ENCODE assay signal across 8 mouse cellular contexts in the genomic region with DNA sequence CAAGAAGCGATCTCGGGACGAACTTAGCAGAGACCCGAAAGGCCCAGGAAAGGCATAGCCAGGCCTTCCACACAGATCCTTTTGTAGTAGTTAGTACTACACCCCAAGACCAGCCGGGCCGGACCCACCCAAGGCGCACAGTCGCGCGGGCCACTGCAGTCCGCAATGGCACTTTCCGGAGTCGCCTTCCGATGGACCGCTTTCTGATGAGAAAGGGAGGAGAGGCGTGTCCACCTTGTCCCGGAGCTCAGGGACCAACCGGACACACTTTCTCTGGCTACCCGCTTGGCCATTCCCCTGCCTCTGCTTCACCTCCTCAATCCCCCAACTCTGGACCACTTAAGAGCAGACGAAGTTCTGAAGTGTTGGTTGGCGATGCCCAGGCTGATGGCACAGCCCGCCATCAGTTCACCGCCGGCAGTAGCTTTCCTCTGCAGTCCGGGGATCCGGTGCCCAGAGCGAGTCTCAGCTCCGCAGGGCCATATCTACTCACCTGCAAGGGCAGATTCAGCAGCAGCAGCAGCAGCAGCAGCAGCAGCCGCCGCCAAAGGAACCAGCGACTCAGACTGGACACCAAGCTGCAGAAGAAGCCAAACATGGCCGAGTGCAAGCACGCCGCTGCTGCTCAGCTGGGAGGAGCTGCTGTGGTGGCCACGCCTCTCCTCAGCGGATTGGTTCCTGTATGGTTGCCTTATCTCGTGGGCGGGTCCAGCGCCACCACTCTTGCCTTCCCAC. TPM values are rescaled to one million over a fixed set of nuclear protein-coding genes. Genes with fewer than 3 reads are reported as not detected.
A peak's percentile ranks its signal among the peaks of the same experiment; 100 is the strongest.
DNase-seq lines count a peak whose midpoint lies in the region; ATAC-seq and TF ChIP-seq lines count a peak whose summit lies in the region.

A gene (minus strand): TSS at position 628 of the 735 bp plus-strand sequence.

- peak within 1 kb of the TSS; percentile 97 for H3K4me2 ChIP-seq in heart, embryonic 13.5 days
- peak within 1 kb of the TSS; percentile 71 for H3K4me2 ChIP-seq in kidney, postnatal 0 days (ENCODE audit: low read length)
- H3K4me2 ChIP-seq in liver, embryonic 11.5 days = peak within 1 kb of the TSS; percentile 93
- peak within 1 kb of the TSS; percentile 73 for H3K4me2 ChIP-seq in myocyte (ENCODE audit: low read depth)

- no peak within 1 kb of the TSS for H3K27ac ChIP-seq in heart, embryonic 13.5 days (replicated peaks)
- no peak within 1 kb of the TSS; the same call in 1 of the 2 replicates for H3K27ac ChIP-seq in kidney, postnatal 0 days
- H3K27ac ChIP-seq in liver, embryonic 11.5 days (ENCODE audit: low read depth, low read length) = no peak within 1 kb of the TSS

- H3K36me3 ChIP-seq in heart, embryonic 13.5 days = no peaks in the 10 kb centered on the region
- H3K36me3 ChIP-seq in kidney, postnatal 0 days (ENCODE audit: insufficient read depth, low read length) = no peaks in the 10 kb centered on the region
- no peaks in the 10 kb centered on the region for H3K36me3 ChIP-seq in liver, embryonic 11.5 days (ENCODE audit: control insufficient read depth, insufficient read depth, low read length)
- no peaks in the 10 kb centered on the region for H3K36me3 ChIP-seq in myocyte (ENCODE audit: control insufficient read depth, insufficient read depth)

- no peak; the same call in 1 of the 2 replicates for TF ChIP-seq CTCF in kidney, postnatal 0 days (IDR thresholded peaks at IDR 0.05; ENCODE audit: low read depth)

- 5% methylated on average over 39 of the region's 39 CpGs for WGBS in heart, embryonic 13.5 days
- 3% methylated on average over 39 of the region's 39 CpGs for WGBS in kidney, postnatal 0 days
- 6% methylated on average over 39 of the region's 39 CpGs for WGBS in liver, embryonic 11.5 days

- peak; percentile 100 for ATAC-seq in CD4-positive, CD25-positive, alpha-beta regulatory T cell, adult 4 months
- no peak for ATAC-seq in heart, embryonic 13.5 days (ENCODE audit: extremely low read depth, insufficient number of reproducible peaks, low FRiP score, low TSS enrichment)
- ATAC-seq in kidney, postnatal 0 days (replicated peaks; ENCODE audit: low FRiP score, low read depth) = peak; percentile 96
- peak; percentile 88 for ATAC-seq in liver, embryonic 11.5 days (replicated peaks; ENCODE audit: low FRiP score)

- H3K9me3 ChIP-seq in heart, embryonic 13.5 days = peaks cover 8% of the 10 kb centered on the region
- 0 out of 2 replicates have a peak, but pooled peaks cover 3% of the 10 kb centered on the region for H3K9me3 ChIP-seq in kidney, postnatal 0 days (replicated peaks; ENCODE audit: low read length)
- no peaks in the 10 kb centered on the region for H3K9me3 ChIP-seq in liver, embryonic 11.5 days (ENCODE audit: control insufficient read depth, low read length)

- H3K9ac ChIP-seq in heart, embryonic 13.5 days = peak within 1 kb of the TSS; percentile 80
- H3K9ac ChIP-seq in kidney, postnatal 0 days (ENCODE audit: low read depth, low read length) = peak within 1 kb of the TSS; percentile 57
- peak within 1 kb of the TSS; percentile 53 for H3K9ac ChIP-seq in liver, embryonic 11.5 days (ENCODE audit: low read depth, low read length)

- TF ChIP-seq POLR2A in myocyte (IDR thresholded peaks at IDR 0.05; ENCODE audit: insufficient read length, low read depth) = peak; percentile 94

- peak; percentile 22 for DNase-seq in c-Kit-negative CD71-positive TER-119-positive erythroid progenitor cells, embryonic 14.5 days (ENCODE audit: low read depth, low spot score)
- DNase-seq in fat pad, adult 2 months (ENCODE audit: extremely low read depth, low read depth, low spot score) = peak; percentile 5
- peak; percentile 94 for DNase-seq in kidney, postnatal 0 days (ENCODE audit: low spot score)
- DNase-seq in liver, embryonic 11.5 days (ENCODE audit: low spot score) = peak; percentile 77
- peak; percentile 72 to 85 for DNase-seq in spleen, postnatal 4 days (ENCODE audit: low spot score in 2 of 2)

- H3K27me3 ChIP-seq in heart, embryonic 13.5 days (replicated peaks) = no peaks in the 10 kb centered on the region
- no peaks in the 10 kb centered on the region for H3K27me3 ChIP-seq in kidney, postnatal 0 days (ENCODE audit: insufficient read depth, low read length)
- H3K27me3 ChIP-seq in liver, embryonic 11.5 days (replicated peaks; ENCODE audit: control insufficient read depth, insufficient read depth, low read length) = no peaks in the 10 kb centered on the region; the same call in 1 of the 2 replicates
- no peaks in the 10 kb centered on the region for H3K27me3 ChIP-seq in myocyte (ENCODE audit: control insufficient read depth, insufficient read depth, insufficient read length)

- peak within 1 kb of the TSS; percentile 69 for H3K4me3 ChIP-seq in heart, embryonic 13.5 days
- H3K4me3 ChIP-seq in kidney, postnatal 0 days (replicated peaks; ENCODE audit: low read depth, low read length) = peak within 1 kb of the TSS; percentile 58
- H3K4me3 ChIP-seq in liver, embryonic 11.5 days (ENCODE audit: low read depth, low read length) = peak within 1 kb of the TSS; percentile 63
- H3K4me3 ChIP-seq in myocyte = peak within 1 kb of the TSS; percentile 52

- H3ac ChIP-seq in myocyte (ENCODE audit: control insufficient read depth, insufficient read length) = peak within 1 kb of the TSS; percentile 36

- H3K79me2 ChIP-seq in myocyte (ENCODE audit: control insufficient read depth, insufficient read depth) = no peaks in the 10 kb centered on the region

- H3K4me1 ChIP-seq in heart, embryonic 13.5 days = no peaks in the 10 kb centered on the region
- no peaks in the 10 kb centered on the region for H3K4me1 ChIP-seq in kidney, postnatal 0 days (replicated peaks; ENCODE audit: insufficient read depth, low read length)
- H3K4me1 ChIP-seq in liver, embryonic 11.5 days (replicated peaks; ENCODE audit: control insufficient read depth, insufficient read depth, low read length) = no peaks in the 10 kb centered on the region

TF ChIP-seq in myocyte, 11 proteins besides CTCF, POLR2A, EP300 and RAD21:
- TF ChIP-seq CEBPB (IDR thresholded peaks at IDR 0.05; ENCODE audit: insufficient read depth, poor library complexity, severe bottlenecking) = no peak
- TF ChIP-seq MYOD1 (IDR thresholded peaks at IDR 0.05; ENCODE audit: control insufficient read depth in 1 of 3, insufficient read length in 2 of 3, low read depth in 2 of 3) = peak in 2 of 3 experiments; percentile 4 to 18
- no peak for TF ChIP-seq TCF3 (IDR thresholded peaks at IDR 0.05; ENCODE audit: insufficient read length, low read depth)
- peak; percentile 91 for TF ChIP-seq POLR2AphosphoS2 (IDR thresholded peaks at IDR 0.05; ENCODE audit: insufficient read length, low read depth)
- TF ChIP-seq SRF (IDR thresholded peaks at IDR 0.05; ENCODE audit: control insufficient read depth, insufficient read length, low read depth) = peak; percentile 69
- TF ChIP-seq USF1 (IDR thresholded peaks at IDR 0.05; ENCODE audit: low read depth) = no peak

RNA-seq across cellular contexts. Expression of the gene that starts here (rescaled TPM):
- polyA plus RNA-seq in CD4-positive, CD25-positive, alpha-beta regulatory T cell, adult 4 months (2017; shearing (Covaris generic)) = 10 to 100 TPM; 17.4 to 22.8 TPM
- 3.8 and 5.3 TPM in 2 replicates for polyA plus RNA-seq in heart, embryonic 13.5 days (2015; fragmentation: Nextera tagmentation; extraction: Ambion mirVana)
- polyA plus RNA-seq in kidney, postnatal 0 days (2015; fragmentation: Nextera tagmentation; extraction: Ambion mirVana) = 9.6 and 11.1 TPM in 2 replicates
- polyA plus RNA-seq in liver, embryonic 11.5 days (2014; fragmentation: Nextera tagmentation; extraction: Ambion mirVana) = 2.6 and 3.9 TPM in 2 replicates
- polyA plus RNA-seq in myocyte (2012; fragmentation: generic; extraction: Trizol) = 15.5 TPM

Comparison
In these comparisons a context has a peak if more than half of its experiments do, and no peak if none do; other contexts are left out.
1. DNase-seq: peak in every context shown above with its lines; median percentile 94 in kidney, postnatal 0 days; 78 in spleen, postnatal 4 days; 77 in liver, embryonic 11.5 days; 22 in c-Kit-negative CD71-positive TER-119-positive erythroid progenitor cells, embryonic 14.5 days; 5 in fat pad, adult 2 months.